Mouse (Mus musculus) left cerebral cortex, adult 18-20 months (tissue): ENCODE data around the gene Rps6ka4. TPM values are rescaled to one million over a fixed set of nuclear protein-coding genes. Genes with fewer than 3 reads are reported as not detected.
A peak's percentile ranks its signal among the peaks of the same experiment; 100 is the strongest.

Source experiments
- DNase-seq, 2 experiments: peaks; one replicate each; pipeline ENCODE4 v3.0.0; 2021 to 2022; ENCODE audit warnings: low spot score in 2 of 2, mixed read lengths in 1 of 2
- long read RNA-seq, 2 experiments: library from polyadenylated mRNA; stranded (forward); transcript quantifications; one replicate each; pipeline ENCODE4 v2.0.0; 2021
- total RNA-seq, 2 experiments: library from RNA; stranded (reverse); gene quantifications; 2 replicates each; pipeline ENCODE4 v1.2.3; 2021

Rps6ka4 gene
- 10 to 100 TPM; 37.2 to 44.4 TPM for total RNA-seq
- long read RNA-seq, experiment 1, transcript Rps6ka4-201 (18 exons, 3,105 nt) = major isoform, 26 of 50 reads
- long read RNA-seq, experiment 1, partial matches to known transcripts = 14 of 50 reads
- long read RNA-seq, experiment 1, other reads (novel, unspliced or antisense) = 8 of 50 reads
- long read RNA-seq, experiment 2, transcript Rps6ka4-201 (18 exons, 3,105 nt) = major isoform, 39 of 64 reads
- long read RNA-seq, experiment 2, partial matches to known transcripts = 15 of 64 reads
- long read RNA-seq, experiment 2, other reads (novel, unspliced or antisense) = 6 of 64 reads

DNA sequence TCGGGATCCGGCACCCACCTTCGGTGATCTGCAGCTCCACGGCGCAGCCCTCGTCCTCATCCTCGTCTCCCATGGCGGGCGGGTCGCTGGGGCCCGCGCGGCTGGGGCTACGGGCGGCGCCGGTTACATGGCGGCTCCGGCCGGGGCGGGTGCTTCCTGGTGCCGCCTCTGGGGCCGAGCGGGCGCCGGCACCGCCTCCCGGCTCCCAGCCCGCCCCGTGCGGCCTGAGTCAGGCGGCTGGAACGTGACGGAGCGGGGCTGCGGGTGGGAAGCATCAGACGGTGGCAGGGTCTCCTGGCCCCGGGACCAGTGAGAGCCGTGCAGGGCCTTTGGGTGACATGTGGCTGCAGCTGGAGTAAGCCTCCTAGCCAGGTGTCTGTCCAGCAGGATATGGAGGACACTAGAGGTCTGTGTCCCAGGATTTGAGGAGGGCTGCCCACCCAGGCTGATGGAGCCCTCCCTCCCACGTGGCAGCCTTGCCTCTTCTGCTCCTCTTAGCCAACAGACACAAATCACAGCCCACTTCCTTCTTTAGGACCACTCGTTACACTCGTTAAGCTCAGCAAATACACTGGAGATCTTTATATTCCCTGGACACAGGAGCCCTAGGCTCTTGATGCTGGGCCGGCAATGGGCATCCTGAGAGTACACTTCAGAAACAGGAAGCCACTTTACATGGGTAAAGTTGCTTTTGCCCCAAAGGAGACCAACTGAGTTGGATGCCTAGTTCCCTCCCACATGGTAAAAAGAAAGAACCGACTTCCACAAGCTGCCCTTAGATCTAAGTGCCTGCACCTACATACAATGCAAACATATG is at the start of gene Rps6ka4:
Rps6ka4 (minus strand) TSS at position 162 of the 817 bp plus-strand sequence.
- peak; percentile 64 to 81 for DNase-seq

DNA sequence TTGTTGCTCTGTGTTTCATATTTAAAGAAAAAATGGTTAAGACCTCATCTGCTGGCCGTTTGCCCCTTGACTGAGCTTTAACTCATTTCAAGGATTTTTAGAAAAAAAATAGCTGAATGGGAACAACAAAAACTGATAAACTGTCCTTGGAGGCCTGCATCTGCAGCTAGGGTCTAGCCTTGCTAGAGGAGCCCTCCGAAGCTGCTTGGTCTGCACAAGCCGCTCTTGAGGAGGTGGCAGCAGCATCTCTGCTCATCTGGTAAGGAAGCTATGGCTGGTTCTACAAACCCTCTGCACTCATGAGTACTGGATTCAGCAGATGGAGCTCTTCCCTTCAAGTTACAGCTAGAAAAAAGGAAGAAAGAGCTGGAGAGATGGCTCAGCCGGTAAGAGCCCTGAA is 37.5 kb upstream of the Rps6ka4 start:
- no peak for DNase-seq

DNA sequence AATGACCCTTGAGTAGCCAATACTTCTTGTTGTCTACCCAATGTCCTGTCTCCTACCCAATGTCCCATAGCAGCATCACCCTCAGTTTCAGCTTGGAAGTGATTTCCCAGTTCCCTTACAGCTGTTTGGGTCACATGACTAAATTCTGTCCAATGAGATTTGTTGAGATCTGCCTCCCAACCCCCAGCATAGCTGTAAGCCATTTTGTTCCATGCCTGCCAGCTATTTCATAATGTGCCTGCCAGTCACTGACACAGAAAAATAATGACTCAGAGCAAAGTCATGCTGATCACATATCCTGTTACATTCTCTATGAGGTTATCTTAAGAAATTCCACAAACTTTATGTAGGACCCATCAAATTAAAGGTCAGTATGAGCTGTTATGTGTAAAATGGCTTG is 36.4 kb upstream of the Rps6ka4 start:
- no peak for DNase-seq

DNA sequence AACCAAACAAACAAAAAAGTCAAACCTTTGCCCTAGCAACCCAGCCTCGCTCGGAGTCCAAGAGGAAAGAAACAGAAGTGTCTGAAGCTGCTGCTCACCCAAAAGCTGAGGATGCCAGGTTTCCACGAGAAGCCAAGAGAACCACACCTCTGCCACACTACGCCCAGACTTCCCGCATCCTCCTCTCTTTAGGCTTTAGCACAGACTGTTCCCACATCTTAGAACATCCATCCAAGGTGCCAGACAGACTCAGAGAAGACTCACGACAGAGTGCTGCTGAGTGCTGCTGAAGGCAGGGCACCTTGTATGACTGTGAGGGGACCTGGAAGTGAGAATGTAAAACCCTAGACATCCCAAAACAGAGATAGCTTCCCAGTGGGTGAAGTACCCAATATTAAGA is 35.4 kb upstream of the Rps6ka4 start:
- no peak for DNase-seq

- no peak for DNase-seq
These were observed 33.8 kb upstream of the Rps6ka4 start for GRCm38 (mm10) chr19:6874257-6874656.

GRCm38 (mm10) chr19:6872701-6873100 is 32.3 kb upstream of the Rps6ka4 start:
- no peak for DNase-seq

- no peak for DNase-seq
These were observed 31.3 kb upstream of the Rps6ka4 start for GRCm38 (mm10) chr19:6871574-6872271.

DNA sequence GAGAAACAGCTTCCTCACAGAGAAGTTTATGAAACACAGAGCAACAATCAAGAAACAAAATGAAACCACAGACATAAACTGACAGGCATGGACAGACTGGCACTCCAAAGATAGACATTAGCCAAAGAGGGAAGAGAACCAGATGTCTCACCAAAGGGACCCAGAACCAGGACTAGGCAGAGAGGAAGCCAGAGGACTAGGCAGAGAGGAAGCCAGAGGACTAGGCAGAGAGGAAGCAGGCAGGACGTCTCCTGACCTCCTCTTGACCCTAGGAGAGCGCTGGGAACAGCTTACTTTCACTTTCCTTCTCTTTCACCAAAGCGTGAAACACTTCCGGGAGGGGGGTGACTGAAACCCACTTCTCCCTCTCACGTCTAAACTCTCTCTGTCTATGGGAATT is 28.9 kb upstream of the Rps6ka4 start:
- no peak for DNase-seq

DNA sequence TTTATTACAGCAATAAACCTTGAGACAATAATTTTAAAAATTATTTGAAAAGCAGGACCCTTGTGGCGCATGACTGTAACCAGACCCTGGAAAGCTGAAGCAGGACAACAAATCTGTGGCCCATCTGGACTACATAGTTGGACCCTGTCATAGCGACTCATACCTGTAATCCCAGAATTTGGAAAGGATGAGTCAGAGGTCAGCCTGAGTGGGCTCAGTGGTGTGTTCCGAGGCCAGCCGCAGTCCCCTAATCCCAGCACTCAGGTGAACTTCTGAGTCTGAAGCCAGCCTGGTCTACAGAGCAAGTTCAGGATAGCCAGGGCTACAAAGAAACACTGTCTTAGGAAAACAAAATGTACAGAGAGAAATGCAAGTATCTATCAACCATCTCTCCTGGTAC is 21.0 kb upstream of the Rps6ka4 start:
- DNase-seq = no peak

DNA sequence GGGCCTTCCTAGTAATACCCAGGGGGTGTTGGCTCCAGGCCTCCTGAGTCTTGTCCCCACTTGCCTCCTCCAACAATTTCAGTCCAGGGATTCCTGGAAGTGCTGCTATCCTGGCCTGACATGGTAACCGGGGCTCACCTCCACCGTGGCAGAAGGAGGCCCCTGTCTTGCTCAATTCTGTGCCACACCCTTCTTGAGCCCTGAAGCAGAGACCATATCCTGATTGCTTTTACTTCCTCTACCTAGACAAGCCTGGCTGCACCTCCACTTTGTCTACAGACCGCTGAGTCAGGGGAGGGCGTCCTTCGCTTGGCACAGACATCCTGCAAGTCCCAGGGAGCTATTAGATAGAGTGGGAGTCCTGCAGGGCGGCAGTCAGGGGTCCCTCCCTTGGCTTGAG is 20.3 kb upstream of the Rps6ka4 start:
- no peak for DNase-seq

GRCm38 (mm10) chr19:6859971-6860370 is 19.5 kb upstream of the Rps6ka4 start:
- no peak for DNase-seq

GRCm38 (mm10) chr19:6859032-6859651 is 18.7 kb upstream of the Rps6ka4 start:
- DNase-seq = no peak

- no peak for DNase-seq
These were observed 17.6 kb upstream of the Rps6ka4 start, which contains the start of gene Ccdc88b for GRCm38 (mm10) chr19:6858031-6858430. Gene Ccdc88b (minus strand): TSS chr19:6858211.

DNA sequence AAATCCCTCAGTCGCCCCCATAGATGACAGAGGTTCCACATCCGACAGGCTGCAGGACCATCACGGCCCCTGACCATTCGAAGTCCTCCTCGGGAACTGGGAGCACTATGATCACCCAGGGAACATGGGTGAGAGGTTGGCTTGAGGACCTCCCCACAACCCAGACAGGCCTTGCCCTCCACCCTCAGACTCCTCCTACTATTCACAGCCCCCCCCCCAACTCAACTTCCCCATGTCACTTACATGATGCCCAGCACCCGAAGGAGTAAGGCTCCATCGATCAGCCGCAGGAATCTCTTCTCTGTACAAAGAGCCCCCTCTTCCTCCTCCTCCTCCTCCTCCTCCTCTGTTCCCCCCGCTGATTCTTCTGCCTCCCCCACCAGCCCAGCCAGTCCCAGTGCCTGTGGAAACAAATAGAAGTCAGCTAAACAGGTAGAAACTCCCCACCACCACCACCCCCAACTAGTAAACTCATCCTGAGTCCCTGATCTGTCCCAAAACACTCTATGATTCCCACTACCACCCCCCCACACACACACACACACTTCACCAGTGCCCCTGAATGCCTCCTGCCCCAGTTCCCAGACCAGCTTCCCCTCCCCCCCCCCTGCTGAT is 17.1 kb upstream of the Rps6ka4 start:
- DNase-seq = no peak

- no peak for DNase-seq
These were observed 16.5 kb upstream of the Rps6ka4 start for GRCm38 (mm10) chr19:6857003-6857360.

DNA sequence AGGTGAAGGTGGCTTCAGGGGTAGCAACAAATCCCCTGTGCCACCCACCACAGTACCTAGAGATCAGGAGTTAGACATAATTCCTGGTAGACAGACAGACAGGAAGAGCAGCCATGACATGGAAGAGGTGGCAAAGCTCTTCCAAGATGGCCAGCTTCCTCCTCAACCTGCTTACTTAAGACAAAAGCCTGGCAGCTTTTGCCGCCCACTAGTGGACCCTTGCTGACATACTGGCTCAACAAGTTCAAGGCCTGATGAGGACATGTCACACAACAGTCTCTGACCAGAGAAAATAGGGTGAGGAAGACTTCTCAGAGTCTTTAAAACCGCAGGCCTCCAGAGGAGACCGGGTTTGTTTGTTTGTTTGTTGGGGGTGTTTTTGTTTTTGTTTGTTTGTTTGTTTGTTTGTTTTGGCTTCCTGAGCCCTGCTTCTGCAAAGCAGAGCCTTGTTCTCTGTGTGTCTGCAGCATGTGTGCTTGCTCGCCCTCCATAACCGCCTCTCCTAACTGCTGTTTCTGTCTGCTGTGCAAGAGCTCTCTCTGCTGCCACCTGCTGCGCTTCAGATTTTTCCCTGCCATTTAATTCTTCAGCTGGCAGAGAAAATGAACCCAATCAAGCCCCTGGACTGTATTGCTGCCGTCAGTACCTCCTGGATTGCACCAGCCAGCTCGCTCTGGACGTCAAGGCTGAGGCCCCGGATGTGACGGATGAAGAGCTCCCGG is 16.0 kb upstream of the Rps6ka4 start:
- peak; percentile 50 to 60 for DNase-seq

DNA sequence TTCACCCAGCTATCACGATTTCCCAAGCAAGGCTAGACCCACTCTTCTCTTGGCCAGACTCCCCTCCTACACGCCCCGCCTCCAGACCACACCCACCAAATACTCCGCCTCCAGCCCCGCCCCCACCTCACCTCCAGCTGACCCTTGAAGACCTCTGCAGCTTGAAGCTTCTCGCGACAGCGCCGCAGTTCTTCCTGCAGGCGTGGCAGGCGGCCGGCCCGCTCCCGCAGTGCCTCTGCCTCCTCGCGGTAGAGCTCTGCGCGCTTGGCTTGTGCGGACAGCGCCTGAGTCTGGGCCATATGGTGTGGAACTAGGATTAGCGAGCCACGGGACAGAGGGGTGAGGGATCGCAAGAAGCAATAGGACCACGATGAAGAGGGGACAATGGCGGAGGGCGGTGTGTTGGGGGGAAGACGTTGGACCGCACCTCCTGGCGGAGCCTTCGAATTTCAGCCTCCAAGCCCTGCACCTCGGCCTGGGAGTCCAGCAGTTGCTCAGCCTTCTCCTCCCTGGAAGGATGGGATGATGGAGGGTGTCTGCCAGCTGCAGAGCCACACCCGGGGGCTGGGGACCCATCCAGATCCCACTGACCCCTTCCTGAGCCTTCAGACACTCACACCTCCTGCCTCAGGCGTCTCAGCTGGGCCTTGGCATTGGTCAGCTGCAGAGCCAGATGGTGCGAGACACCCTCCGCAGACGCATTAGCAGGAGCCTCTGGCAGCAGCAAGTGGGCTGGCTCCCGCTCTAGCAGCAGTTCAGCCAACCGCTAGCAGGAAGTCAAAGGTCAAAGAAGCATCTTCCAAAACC is 15.0 kb upstream of the Rps6ka4 start:
- no peak for DNase-seq

- no peak for DNase-seq
These were observed 14.2 kb upstream of the Rps6ka4 start for GRCm38 (mm10) chr19:6854658-6855057.

DNA sequence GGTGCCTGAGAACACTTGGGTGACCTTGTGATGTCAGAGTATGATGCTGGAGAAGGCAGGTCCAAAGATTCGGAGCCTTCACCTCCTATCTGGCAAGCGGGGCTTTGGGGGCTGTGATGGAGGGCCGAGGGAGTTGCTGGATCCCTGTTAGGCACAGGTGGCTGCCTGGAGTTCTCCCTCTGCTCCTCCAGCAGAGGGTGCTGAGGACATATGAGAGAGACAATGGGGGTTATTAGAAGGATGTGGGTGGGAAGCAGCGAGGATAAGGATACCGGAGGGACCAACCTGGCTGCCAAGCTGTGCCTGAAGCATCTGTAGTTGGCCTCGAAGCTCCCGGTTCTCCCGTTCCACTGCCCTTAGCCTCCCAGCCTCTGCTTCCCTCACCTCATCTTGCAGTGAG is 13.5 kb upstream of the Rps6ka4 start:
- DNase-seq = no peak
